Mouse (Mus musculus): ENCODE data around the gene Telo2.

DNA sequence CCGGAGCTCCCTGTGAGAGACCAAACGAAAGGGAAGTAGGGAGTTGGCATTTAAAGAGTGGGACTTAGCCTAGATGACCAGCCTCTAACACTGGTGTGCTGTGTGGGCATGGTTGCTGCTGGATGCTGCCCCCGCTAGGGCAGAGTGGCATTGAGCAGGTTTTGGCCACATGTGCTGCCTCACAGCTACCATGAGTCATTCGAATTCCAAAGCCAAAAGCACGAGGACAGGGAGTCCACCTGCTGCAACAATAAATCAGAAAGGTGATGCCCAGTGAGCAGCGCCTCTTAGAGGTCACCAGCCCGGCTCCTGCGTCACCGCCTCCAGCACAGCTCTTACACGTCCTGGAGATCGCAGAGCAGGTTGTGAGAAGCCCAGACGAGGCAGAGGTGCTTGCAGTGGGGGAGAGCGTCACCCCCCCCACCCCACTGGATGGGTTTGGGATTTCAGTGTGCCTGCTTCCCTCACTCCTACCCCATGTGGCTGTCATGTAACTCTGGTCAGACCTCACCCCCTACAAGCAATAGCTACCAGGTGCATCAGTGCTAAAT, 30.9 kb downstream of the Telo2 start:
- TF ChIP-seq POLR2A (IDR thresholded peaks at IDR 0.05; ENCODE audit: low read depth, low read length), result no peak
- no peak for TF ChIP-seq ETS1 (conservative IDR thresholded peaks at IDR 0.05; ENCODE audit: low read depth, low read length)
- TF ChIP-seq MAFK (IDR thresholded peaks at IDR 0.05; ENCODE audit: insufficient replicate concordance, low read length), result no peak
- no peak for TF ChIP-seq CTCF (conservative IDR thresholded peaks at IDR 0.05 in 1 of 2, IDR thresholded peaks at IDR 0.05 in 1 of 2; ENCODE audit: low read depth in 2 of 2, low read length in 2 of 2)
- TF ChIP-seq UBTF (IDR thresholded peaks at IDR 0.05; ENCODE audit: low read depth, low read length), result no peak
- TF ChIP-seq SMC3 (IDR thresholded peaks at IDR 0.05; ENCODE audit: low read depth, low read length), result no peak
- TF ChIP-seq USF1 (IDR thresholded peaks at IDR 0.05; ENCODE audit: low read depth, low read length), result no peak
- TF ChIP-seq TCF12 (IDR thresholded peaks at IDR 0.05; ENCODE audit: low read depth, low read length), result no peak
- no peak for TF ChIP-seq ELF1 (IDR thresholded peaks at IDR 0.05; ENCODE audit: low read depth, low read length)
- no peak for TF ChIP-seq JUN (IDR thresholded peaks at IDR 0.05; ENCODE audit: insufficient read depth, low read depth, low read length)
- TF ChIP-seq HCFC1 (IDR thresholded peaks at IDR 0.05; ENCODE audit: low read depth, low read length), result no peak
- no peak for TF ChIP-seq NRF1 (IDR thresholded peaks at IDR 0.05; ENCODE audit: low read depth, low read length)

Measured in CH12.LX (cell line).